Mouse (Mus musculus): ENCODE measurements around the gene Prcd.

DNA sequence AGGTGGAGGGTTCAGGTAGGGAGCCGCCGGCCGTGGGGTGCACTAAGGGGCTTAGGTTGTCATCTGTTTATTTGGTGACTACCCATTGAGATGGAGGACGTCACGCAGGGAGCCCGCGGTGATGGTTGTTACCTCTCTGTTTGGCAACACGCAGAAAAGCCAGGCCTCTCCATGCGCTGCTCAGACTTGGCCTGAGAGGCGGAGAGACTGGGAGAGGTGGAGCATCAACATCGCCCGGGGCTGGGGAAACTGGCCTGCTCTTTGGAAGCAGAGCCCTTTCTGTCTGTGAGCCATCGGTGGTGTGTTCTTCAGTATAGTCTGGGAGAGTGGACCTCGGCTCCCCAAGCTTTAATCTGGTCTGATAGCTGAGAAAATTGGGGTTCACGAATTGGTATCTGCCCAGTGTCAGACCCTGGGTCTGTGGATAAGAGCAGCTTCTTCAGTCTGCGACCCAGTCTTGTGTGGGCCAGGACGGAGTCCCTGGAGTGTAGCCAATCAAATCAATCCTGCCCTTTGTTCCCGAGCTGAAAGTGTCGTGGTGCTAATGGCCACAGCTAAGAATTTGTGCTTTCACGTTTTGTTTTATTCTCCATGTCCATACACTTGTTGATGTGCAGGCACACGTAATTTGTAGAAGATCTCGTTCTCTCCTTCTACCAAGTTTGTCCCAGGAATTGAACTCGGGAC lies 42.0 kb downstream of the Prcd start:
- TF ChIP-seq CTCF (IDR thresholded peaks at IDR 0.05; ENCODE audit: low read depth) (no peak), EP300 (IDR thresholded peaks at IDR 0.05; ENCODE audit: low read depth) (no peak)
